10 mouse cellular contexts compared by ENCODE assay signal in genomic region chr1:86497361-86497760, GRCm38 (mm10). TPM values are rescaled to one million over a fixed set of nuclear protein-coding genes. Genes with fewer than 3 reads are reported as not detected.
DNase-seq lines count a peak whose midpoint lies in the region; ATAC-seq and TF ChIP-seq lines count a peak whose summit lies in the region.
"Had no signal": no experiment of that assay in that cellular context is flagged by ENCODE, and none has a peak within 500 bp of the region (broad histone marks: within the 10 kb centered on the region; RNA-seq: fewer than 3 reads in every experiment).

No protein-coding gene starts in this region.

- no peak for ATAC-seq in kidney, embryonic 15.5 days (replicated peaks; ENCODE audit: low FRiP score)
- no peak for ATAC-seq in stomach, embryonic 15.5 days (ENCODE audit: insufficient read depth, low FRiP score, low read depth)
- ATAC-seq in hindbrain, embryonic 12.5 days (ENCODE audit: low FRiP score): no peak

- no peaks in the 10 kb centered on the region for H3K36me3 ChIP-seq in liver, adult 2 months (ENCODE audit: control insufficient read depth, insufficient read depth, low read length)
- H3K36me3 ChIP-seq in kidney, embryonic 15.5 days: no peaks in the 10 kb centered on the region
- H3K36me3 ChIP-seq in stomach, embryonic 15.5 days: no peaks in the 10 kb centered on the region
- no peaks in the 10 kb centered on the region for H3K36me3 ChIP-seq in hindbrain, embryonic 12.5 days

- no peak for TF ChIP-seq CTCF in liver, adult 2 months (IDR thresholded peaks at IDR 0.05; ENCODE audit: low read depth, low read length)

- no peaks in the 10 kb centered on the region for H3K9me3 ChIP-seq in kidney, embryonic 15.5 days (replicated peaks)
- H3K9me3 ChIP-seq in stomach, embryonic 15.5 days: no peaks in the 10 kb centered on the region
- H3K9me3 ChIP-seq in hindbrain, embryonic 12.5 days (replicated peaks): no peaks in the 10 kb centered on the region

- peak overlapping the region; percentile 95 for H3K27ac ChIP-seq in liver, adult 2 months (replicated peaks; ENCODE audit: insufficient read depth, low read depth, low read length)
- peak overlapping the region; percentile 92 for H3K27ac ChIP-seq in kidney, embryonic 15.5 days
- peak overlapping the region; percentile 87 for H3K27ac ChIP-seq in stomach, embryonic 15.5 days
- H3K27ac ChIP-seq in hindbrain, embryonic 12.5 days: no peak overlapping the region

- H3K27me3 ChIP-seq in liver, adult 2 months (ENCODE audit: control insufficient read depth, insufficient read depth, low read length): no peaks in the 10 kb centered on the region
- no peaks in the 10 kb centered on the region for H3K27me3 ChIP-seq in kidney, embryonic 15.5 days
- H3K27me3 ChIP-seq in stomach, embryonic 15.5 days (replicated peaks): no peaks in the 10 kb centered on the region
- H3K27me3 ChIP-seq in hindbrain, embryonic 12.5 days: no peaks in the 10 kb centered on the region

- DNase-seq in adrenal gland, postnatal 14 days: peak; percentile 47
- no peak for DNase-seq in adrenal gland, adult 8-10 months
- DNase-seq in liver, adult 2 months (ENCODE audit: extremely low read depth, low read depth, low spot score): peak; percentile 76
- DNase-seq in liver: no peak
- DNase-seq in right cerebral cortex, adult 18-20 months: no peak
- DNase-seq: layer of hippocampus, postnatal 36 days; midbrain, embryonic 14.5 days had no signal

- WGBS in liver, adult 2 months: 31% methylated on average over 5 of the region's 5 CpGs
- 66% methylated on average over 5 of the region's 5 CpGs for WGBS in kidney, embryonic 15.5 days
- WGBS in stomach, embryonic 15.5 days: 56% methylated on average over 5 of the region's 5 CpGs
- WGBS in hindbrain, embryonic 12.5 days: 81% methylated on average over 5 of the region's 5 CpGs

- H3K4me1 ChIP-seq in liver, adult 2 months (ENCODE audit: control insufficient read depth, insufficient read depth, low read length): peaks cover 18% of the 10 kb centered on the region
- H3K4me1 ChIP-seq in kidney, embryonic 15.5 days: peaks cover 58% of the 10 kb centered on the region
- peaks cover 40% of the 10 kb centered on the region for H3K4me1 ChIP-seq in stomach, embryonic 15.5 days
- peaks cover 29% of the 10 kb centered on the region for H3K4me1 ChIP-seq in hindbrain, embryonic 12.5 days

- TF ChIP-seq POLR2A in liver, adult 2 months (IDR thresholded peaks at IDR 0.05; ENCODE audit: extremely low read depth, insufficient read depth, low read length): no peak

- peak overlapping the region; percentile 39 for H3K9ac ChIP-seq in liver, adult 2 months (ENCODE audit: low read depth, low read length)
- no peak overlapping the region for H3K9ac ChIP-seq in kidney, embryonic 15.5 days
- no peak overlapping the region for H3K9ac ChIP-seq in stomach, embryonic 15.5 days
- H3K9ac ChIP-seq in hindbrain, embryonic 12.5 days: no peak overlapping the region

- H3K4me3 ChIP-seq in liver, adult 2 months (ENCODE audit: insufficient read depth, low read depth, low read length): no peak overlapping the region
- H3K4me3 ChIP-seq in kidney, embryonic 15.5 days (replicated peaks): no peak overlapping the region
- no peak overlapping the region for H3K4me3 ChIP-seq in stomach, embryonic 15.5 days (replicated peaks)
- no peak overlapping the region for H3K4me3 ChIP-seq in hindbrain, embryonic 12.5 days

- no peak overlapping the region for H3K4me2 ChIP-seq in kidney, embryonic 15.5 days
- H3K4me2 ChIP-seq in stomach, embryonic 15.5 days: no peak overlapping the region
- no peak overlapping the region for H3K4me2 ChIP-seq in hindbrain, embryonic 12.5 days (replicated peaks)

- no peaks in the 10 kb centered on the region for H3K79me2 ChIP-seq in liver, adult 2 months (ENCODE audit: control insufficient read depth, insufficient read depth, low read length)

RNA-seq across cellular contexts. Expression of gene Ptma, which starts 29.2 kb away (rescaled TPM):
- total RNA-seq in adrenal gland, postnatal 14 days (2021): 806 and 848 TPM in 2 replicates
- total RNA-seq in adrenal gland, adult 8-10 months (2022): 100 to 1,000 TPM; 448 to 514 (median 510) TPM
- total RNA-seq in liver, adult 2 months (2014; rRNA removed): 259 and 274 TPM in 2 replicates
- 214 and 240 TPM in 2 replicates for polyA plus RNA-seq in liver, adult 2 months (2012; rRNA removed)
- 2,949 and 3,271 TPM in 2 replicates for polyA plus RNA-seq in kidney, embryonic 15.5 days (2015; fragmentation: Nextera tagmentation; extraction: Ambion mirVana)
- polyA plus RNA-seq in stomach, embryonic 15.5 days (2015; fragmentation: Nextera tagmentation; extraction: Ambion mirVana): 2,449 and 2,521 TPM in 2 replicates
- 2,735 and 2,863 TPM in 2 replicates for polyA plus RNA-seq in hindbrain, embryonic 12.5 days (2016; fragmentation: Nextera tagmentation; extraction: Ambion mirVana)

Comparison
In these comparisons a context has a peak if more than half of its experiments do, and no peak if none do; other contexts are left out.
1. DNase-seq: peak in adrenal gland, postnatal 14 days (single experiment) and liver, adult 2 months (single experiment); none in adrenal gland, adult 8-10 months (single experiment), liver (single experiment) and right cerebral cortex, adult 18-20 months (single experiment).
2. RNA of gene Ptma, which starts 29.2 kb away (polyA plus RNA-seq): 2,949 to 3,271 TPM in kidney, embryonic 15.5 days, 2,735 to 2,863 TPM in hindbrain, embryonic 12.5 days and 2,449 to 2,521 TPM in stomach, embryonic 15.5 days; 214 to 240 TPM in liver, adult 2 months; every median in the first group is over 10 times any median in the second.